15 mouse cellular contexts compared by ENCODE assay signal in the genomic region with DNA sequence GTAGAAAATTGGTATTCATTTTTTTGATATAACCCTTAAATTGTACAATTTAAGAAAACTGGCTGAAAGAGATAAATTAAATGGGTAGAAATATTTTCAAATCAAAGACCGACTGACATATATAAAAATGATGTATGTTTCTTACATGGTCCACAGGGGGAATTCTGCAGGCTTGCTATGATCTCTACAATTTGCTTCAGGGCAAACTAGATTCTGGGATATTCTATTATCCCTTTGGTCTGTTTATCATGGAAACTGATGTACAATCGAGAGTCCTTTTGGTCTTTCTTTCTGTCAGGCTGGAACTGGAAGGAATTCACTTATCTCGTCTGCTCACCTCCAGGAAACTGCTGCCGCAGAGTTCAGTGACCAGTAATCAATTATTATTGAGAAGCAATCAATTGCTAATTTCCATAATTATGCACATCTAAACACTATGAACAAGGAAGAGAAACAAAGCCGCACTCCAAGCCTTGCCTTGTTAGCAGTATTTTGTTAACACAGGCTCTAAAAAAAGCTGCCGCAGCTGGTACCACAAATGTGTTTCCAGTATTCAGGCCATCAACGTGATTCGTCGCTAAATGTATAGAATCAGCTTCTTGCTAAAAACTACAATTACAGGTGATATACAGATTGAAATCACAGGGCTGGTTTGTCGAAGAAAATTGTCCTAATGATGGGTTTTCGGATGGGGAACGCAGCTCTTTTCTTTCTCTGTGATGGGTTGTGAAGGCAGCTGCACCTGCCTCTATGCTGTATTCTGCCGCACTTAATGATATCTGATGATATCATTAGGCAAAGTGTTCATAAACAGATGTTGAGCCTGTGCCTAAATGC.
DNase-seq lines count a peak whose midpoint lies in the region; ATAC-seq and TF ChIP-seq lines count a peak whose summit lies in the region.
"Had no signal": no experiment of that assay in that cellular context is flagged by ENCODE, and none has a peak within 500 bp of the region (broad histone marks: within the 10 kb centered on the region; RNA-seq: fewer than 3 reads in every experiment).

No protein-coding gene starts in this region.

- no peak overlapping the region for H3K4me3 ChIP-seq in cortical plate, adult 2 months (ENCODE audit: insufficient read depth, low read length)
- H3K4me3 ChIP-seq in forebrain, postnatal 0 days (ENCODE audit: low read depth, low read length), result no peak overlapping the region
- no peak overlapping the region for H3K4me3 ChIP-seq in neural tube, embryonic 14.5 days (ENCODE audit: low read depth, low read length)

- no peaks in the 10 kb centered on the region for H3K9me3 ChIP-seq in forebrain, postnatal 0 days (ENCODE audit: low read length)
- H3K9me3 ChIP-seq in neural tube, embryonic 14.5 days (ENCODE audit: control insufficient read depth, low read length), result no peaks in the 10 kb centered on the region

- WGBS in forebrain, postnatal 0 days, result 34% methylated on average over 13 of the region's 13 CpGs
- 49% methylated on average over 13 of the region's 13 CpGs for WGBS in neural tube, embryonic 14.5 days

- TF ChIP-seq CTCF in cortical plate, adult 2 months (IDR thresholded peaks at IDR 0.05; ENCODE audit: extremely low read depth, insufficient read depth, low read length), result no peak
- TF ChIP-seq CTCF in forebrain, postnatal 0 days (IDR thresholded peaks at IDR 0.05; ENCODE audit: low read depth), result no peak

- H3K9ac ChIP-seq in forebrain, postnatal 0 days, result peak overlapping the region; percentile 19; the same call in 1 of the 2 replicates
- H3K9ac ChIP-seq in neural tube, embryonic 14.5 days (replicated peaks; ENCODE audit: low read depth, low read length), result no peak overlapping the region
- H3K9ac ChIP-seq: lung, embryonic 14.5 days had no signal

- H3K27ac ChIP-seq in cortical plate, adult 2 months (ENCODE audit: insufficient read depth, low read length), result peak overlapping the region; percentile 5; the same call in 1 of the 2 replicates
- H3K27ac ChIP-seq in forebrain, postnatal 0 days (ENCODE audit: low read depth, low read length), result peak overlapping the region; percentile 87
- 0 out of 2 replicates have a peak overlapping the region, but pooled peaks have one; percentile 44 for H3K27ac ChIP-seq in neural tube, embryonic 14.5 days (ENCODE audit: low read depth, low read length)
- H3K27ac ChIP-seq: stomach, postnatal 0 days had no signal

- H3K4me1 ChIP-seq in cortical plate, adult 2 months (ENCODE audit: control insufficient read depth, insufficient read depth, low read length), result no peaks in the 10 kb centered on the region; the same call in 1 of the 2 replicates
- H3K4me1 ChIP-seq in forebrain, postnatal 0 days (ENCODE audit: insufficient read depth), result 0 out of 2 replicates have a peak, but pooled peaks cover 8% of the 10 kb centered on the region
- no peaks in the 10 kb centered on the region for H3K4me1 ChIP-seq in neural tube, embryonic 14.5 days (ENCODE audit: control insufficient read depth, insufficient read depth, low read length)

- ATAC-seq in forebrain, postnatal 0 days, result peak; percentile 80
- ATAC-seq in neural tube, embryonic 14.5 days (ENCODE audit: low read depth), result peak; percentile 54; the same call in 1 of the 2 replicates

- no peaks in the 10 kb centered on the region for H3K36me3 ChIP-seq in forebrain, postnatal 0 days (ENCODE audit: insufficient read depth)
- no peaks in the 10 kb centered on the region for H3K36me3 ChIP-seq in neural tube, embryonic 14.5 days (ENCODE audit: control insufficient read depth, insufficient read depth, low read length)

- peak overlapping the region; percentile 1; the same call in 1 of the 2 replicates for H3K4me2 ChIP-seq in forebrain, postnatal 0 days (ENCODE audit: low read depth)
- no peak overlapping the region for H3K4me2 ChIP-seq in neural tube, embryonic 14.5 days (ENCODE audit: low read depth, low read length)
- H3K4me2 ChIP-seq: lung, embryonic 14.5 days had no signal

- DNase-seq in layer of hippocampus, adult 9-10 months (ENCODE audit: low spot score), result peak; percentile 27
- DNase-seq in layer of hippocampus, postnatal 10 days (ENCODE audit: low spot score in 2 of 2), result no peak
- DNase-seq in forebrain, postnatal 0 days, result peak; percentile 71
- DNase-seq in heart, adult 9 months (ENCODE audit: low spot score in 2 of 2), result no peak
- DNase-seq in urinary bladder, postnatal 10 days (ENCODE audit: low spot score), result no peak
- DNase-seq: cerebellum, postnatal 25 days; heart, adult 18-20 months; heart, postnatal 4 days; kidney, adult 8-10 months; liver; lung, embryonic 14.5 days; thymus, postnatal 36 days had no signal

- no peak for TF ChIP-seq POLR2A in cortical plate, adult 2 months (IDR thresholded peaks at IDR 0.05; ENCODE audit: extremely low read depth, insufficient read depth, low read length)

- no peaks in the 10 kb centered on the region for H3K27me3 ChIP-seq in forebrain, postnatal 0 days (ENCODE audit: insufficient read depth, low read length)
- no peaks in the 10 kb centered on the region for H3K27me3 ChIP-seq in neural tube, embryonic 14.5 days (ENCODE audit: control insufficient read depth, insufficient read depth, low read length)

Comparison
In these comparisons a context has a peak if more than half of its experiments do, and no peak if none do; other contexts are left out.
1. DNase-seq: peak in layer of hippocampus, adult 9-10 months (single experiment) and forebrain, postnatal 0 days (single experiment); none in layer of hippocampus, postnatal 10 days (0 of 2), heart, adult 9 months (0 of 2) and urinary bladder, postnatal 10 days (single experiment).
2. H3K27ac ChIP-seq: peak in every context shown above with its lines; median percentile 87 in forebrain, postnatal 0 days; 44 in neural tube, embryonic 14.5 days; 5 in cortical plate, adult 2 months.